Mouse (Mus musculus): ENCODE results near the gene Hist1h2bh.
"Not testable (repeated sequence)": the region's sequence is repeated elsewhere in the genome, so short reads cannot be mapped to it uniquely, and the experiment has no call there.

Gene Hist1h2bh

DNA sequence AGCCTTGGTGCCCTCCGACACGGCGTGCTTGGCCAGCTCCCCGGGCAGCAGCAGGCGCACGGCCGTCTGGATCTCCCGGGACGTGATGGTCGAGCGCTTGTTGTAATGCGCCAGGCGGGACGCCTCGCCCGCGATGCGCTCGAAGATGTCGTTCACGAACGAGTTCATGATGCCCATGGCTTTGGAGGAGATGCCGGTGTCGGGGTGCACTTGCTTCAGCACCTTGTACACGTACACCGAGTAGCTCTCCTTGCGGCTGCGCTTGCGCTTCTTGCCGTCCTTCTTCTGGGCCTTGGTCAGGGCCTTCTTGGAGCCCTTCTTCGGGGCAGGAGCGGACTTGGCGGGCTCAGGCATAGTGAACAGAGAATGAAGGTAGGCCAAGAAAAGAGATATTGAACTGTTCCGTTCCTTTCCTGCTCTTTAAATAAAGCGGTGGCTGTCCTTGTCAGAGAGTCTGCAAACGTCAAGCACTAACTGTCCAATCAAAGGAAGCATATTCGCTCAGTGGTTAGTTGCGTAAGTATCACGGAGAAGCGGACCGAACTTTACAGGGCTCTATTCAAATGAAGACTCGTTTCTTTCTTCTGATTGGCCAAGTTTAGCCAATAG, at the start of gene Hist1h2bh:
Hist1h2bh (minus strand) TSS at position 394 of the 609 bp plus-strand sequence.
- in situ Hi-C loops (cut with MboI): not testable (repeated sequence)

GRCm38 (mm10) chr13:23592614-23593013, 49.4 kb upstream of the Hist1h2bh start:
- in situ Hi-C loops (cut with MboI): loop anchor here (25.0 kb wide), 1 partner anchor 95 kb away; the partner anchor contains the start of genes Hist1h1t, Hist1h2ac, Hist1h2bc and Hist1h4c

DNA sequence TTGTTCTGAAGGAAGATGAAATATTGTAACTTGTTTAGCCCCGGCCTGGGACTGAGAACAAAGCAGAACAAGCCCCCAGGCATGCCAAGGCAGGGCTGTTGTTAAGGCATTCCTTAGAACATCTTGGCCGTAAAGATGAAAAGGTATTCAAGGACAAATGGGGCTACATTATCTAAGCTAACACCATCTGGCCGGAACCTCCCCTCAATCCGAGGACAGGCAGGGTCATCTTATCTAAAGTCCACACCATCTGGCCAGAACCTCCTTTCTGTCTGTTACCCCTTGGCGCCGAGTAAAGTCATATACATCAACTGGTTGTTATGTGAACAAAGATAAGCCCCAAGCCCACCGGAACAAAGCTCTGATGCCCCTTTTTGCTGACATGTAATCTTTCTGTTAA, 48.7 kb upstream of the Hist1h2bh start:
- in situ Hi-C loops (cut with MboI): loop anchor here (25.0 kb wide), 1 partner anchor 95 kb away; the partner anchor contains the start of genes Hist1h1t, Hist1h2ac, Hist1h2bc and Hist1h4c

GRCm38 (mm10) chr13:23591206-23591605, 48.0 kb upstream of the Hist1h2bh start:
- in situ Hi-C loops (cut with MboI): loop anchor here (25.0 kb wide), 1 partner anchor 96 kb away; the partner anchor contains the start of genes Hist1h1t, Hist1h2ac, Hist1h2bc and Hist1h4c

GRCm38 (mm10) chr13:23586940-23587225, 43.7 kb upstream of the Hist1h2bh start:
- in situ Hi-C loops (cut with MboI): loop anchor here (10.0 to 25.0 kb wide), 2 partner anchors 100 to 1552 kb away; partner anchors contain the start of genes Hist1h1t, Hist1h2ac, Hist1h2ah and Hist1h2bc

DNA sequence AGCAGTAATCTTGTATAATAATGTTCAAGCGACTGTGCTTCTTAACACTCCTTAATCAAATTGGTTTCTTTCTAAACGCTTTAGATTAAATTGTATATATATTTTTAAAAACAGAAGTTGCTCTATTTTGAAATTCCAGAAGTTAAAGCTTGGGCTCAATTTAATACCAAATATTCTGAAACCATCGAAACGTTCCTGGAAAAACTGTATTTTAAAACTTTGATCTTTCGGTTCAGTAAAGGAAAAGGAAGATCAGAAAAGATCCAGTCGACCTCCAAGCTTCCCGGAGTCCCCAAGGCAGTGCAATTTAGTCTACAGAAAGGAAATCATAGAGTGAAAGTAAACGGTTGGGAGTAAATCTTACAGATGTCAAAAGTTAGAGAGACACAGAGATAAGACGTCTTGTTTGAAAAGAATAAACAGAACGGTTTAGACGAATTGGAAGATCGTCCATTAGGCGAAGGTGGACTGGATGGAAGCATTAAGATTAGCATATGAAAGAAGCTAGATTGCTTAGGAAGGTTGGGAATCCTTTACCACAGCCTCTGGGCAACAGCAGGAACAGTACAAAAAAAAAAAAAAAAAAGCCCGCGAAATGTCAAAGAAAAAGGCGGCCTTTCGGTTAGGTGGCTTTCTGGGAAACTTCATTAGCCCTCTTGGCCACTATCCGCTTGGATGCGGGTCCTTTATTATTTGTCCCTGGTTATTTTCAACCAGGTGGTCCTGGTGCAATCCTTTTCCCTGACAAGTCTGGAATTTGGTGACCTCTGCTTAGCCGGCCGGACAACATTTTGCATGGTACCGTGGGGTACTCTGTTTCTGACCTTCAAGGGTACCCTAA, 43.1 kb upstream of the Hist1h2bh start:
- in situ Hi-C loops (cut with MboI): loop anchor here (10.0 to 25.0 kb wide), 2 partner anchors 101 to 1552 kb away; partner anchors contain the start of genes Hist1h1t, Hist1h2ac, Hist1h2ah and Hist1h2bc

- in situ Hi-C loops (cut with MboI): loop anchor here (10.0 to 25.0 kb wide), 2 partner anchors 102 to 1551 kb away; partner anchors contain the start of genes Hist1h1t, Hist1h2ac, Hist1h2ah and Hist1h2bc
These were observed 42.4 kb upstream of the Hist1h2bh start for GRCm38 (mm10) chr13:23585442-23586098.

- in situ Hi-C loops (cut with MboI): loop anchor here (10.0 to 25.0 kb wide), 2 partner anchors 102 to 1550 kb away; partner anchors contain the start of genes Hist1h1t, Hist1h2ac, Hist1h2ah and Hist1h2bc
These were observed 41.8 kb upstream of the Hist1h2bh start for GRCm38 (mm10) chr13:23585029-23585441.

DNA sequence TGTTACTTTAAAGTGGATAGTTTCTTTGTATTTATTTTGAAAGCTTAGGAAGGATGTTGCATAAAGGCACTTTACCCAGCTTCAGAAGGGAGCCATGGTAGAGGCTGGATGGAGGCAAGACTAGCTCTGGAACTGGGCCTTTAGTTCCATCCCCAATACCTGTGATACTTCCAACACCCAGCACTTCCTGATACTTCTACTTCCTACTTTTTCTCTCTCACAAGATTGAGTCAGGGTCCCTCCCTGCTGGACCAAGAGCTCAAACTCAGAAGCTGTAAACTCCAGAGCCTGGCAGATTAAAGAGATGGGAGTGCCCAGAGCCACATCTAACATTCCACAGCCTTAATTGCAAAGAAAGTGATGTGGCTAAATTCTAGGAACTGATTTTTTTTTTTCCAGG, 41.1 kb upstream of the Hist1h2bh start:
- in situ Hi-C loops (cut with MboI): loop anchor here (5.0 to 25.0 kb wide), 4 partner anchors 33 to 1550 kb away; partner anchors contain the start of genes Hist1h1t, Hist1h2ac, Hist1h2ah and Hist1h2bc

DNA sequence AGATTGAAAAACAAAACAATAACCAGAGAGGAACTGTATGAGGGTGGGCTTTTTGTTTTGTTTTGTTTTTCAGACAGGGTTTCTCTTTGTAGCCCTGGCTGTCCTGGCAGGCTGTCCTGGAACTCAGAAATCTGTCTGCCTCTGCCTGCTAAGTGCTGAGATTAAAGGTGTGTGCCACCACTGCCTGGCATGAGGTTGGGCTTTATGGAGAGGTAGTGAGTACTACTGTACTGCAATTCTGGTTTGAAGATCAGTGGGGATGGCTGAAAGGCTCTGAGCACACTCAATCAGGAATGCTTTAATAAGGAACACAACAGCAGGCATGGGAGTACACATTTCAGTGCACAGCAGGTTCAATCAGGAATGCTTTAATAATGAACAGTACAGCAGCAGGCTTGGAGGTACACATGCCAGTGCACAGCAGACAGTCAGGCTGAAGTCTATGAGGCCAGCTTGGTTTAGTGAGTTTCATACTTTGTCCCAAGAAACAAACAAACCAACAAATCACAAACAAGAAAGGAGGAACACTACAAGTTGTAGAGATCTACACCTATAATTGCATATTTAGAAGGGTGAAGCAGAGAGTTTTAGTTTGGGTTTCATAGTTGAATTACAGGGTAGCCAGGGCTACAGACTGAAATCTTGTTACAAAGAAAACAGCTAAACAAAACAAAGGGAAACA, 40.3 kb upstream of the Hist1h2bh start:
- in situ Hi-C loops (cut with MboI): loop anchor here (5.0 to 25.0 kb wide), 4 partner anchors 34 to 1549 kb away; partner anchors contain the start of genes Hist1h1t, Hist1h2ac, Hist1h2ah and Hist1h2bc

- in situ Hi-C loops (cut with MboI): loop anchor here (5.0 to 25.0 kb wide), 4 partner anchors 35 to 1548 kb away; partner anchors contain the start of genes Hist1h1t, Hist1h2ac, Hist1h2ah and Hist1h2bc
These were observed 39.2 kb upstream of the Hist1h2bh start for GRCm38 (mm10) chr13:23582219-23583056.

DNA sequence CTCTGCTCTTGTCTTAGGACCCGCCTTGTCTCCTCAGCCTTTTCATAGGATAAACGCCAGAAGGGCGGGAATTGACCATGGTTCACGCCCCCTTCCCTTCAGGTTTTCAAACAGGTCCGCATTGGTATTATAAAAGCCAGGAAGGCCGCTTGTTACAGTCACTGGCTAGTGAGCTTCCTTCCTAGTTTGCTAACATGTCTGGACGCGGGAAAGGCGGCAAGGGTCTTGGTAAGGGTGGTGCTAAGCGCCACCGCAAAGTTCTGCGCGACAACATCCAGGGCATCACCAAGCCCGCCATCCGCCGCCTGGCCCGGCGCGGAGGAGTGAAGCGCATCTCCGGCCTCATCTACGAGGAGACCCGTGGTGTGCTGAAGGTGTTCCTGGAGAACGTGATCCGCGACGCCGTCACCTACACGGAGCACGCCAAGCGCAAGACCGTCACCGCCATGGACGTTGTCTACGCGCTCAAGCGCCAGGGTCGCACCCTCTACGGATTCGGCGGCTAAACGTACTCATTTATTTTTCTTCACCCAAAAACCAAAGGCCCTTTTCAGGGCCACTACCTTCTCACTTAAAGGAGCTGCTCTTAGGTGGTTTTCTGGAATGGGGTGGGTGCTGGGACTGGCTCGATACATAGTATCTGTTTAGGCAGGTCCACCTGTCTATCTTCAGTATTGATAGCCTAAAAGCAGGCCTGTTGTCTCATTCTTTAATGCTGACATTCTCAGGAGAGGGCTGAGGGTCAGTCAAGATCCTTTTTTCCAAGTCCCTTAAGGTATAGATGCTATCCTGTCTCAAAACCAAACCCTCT, 38.4 kb upstream of the Hist1h2bh start, which contains the start of gene Hist1h4d:
Hist1h4d (plus strand) TSS at position 191 of the 811 bp plus-strand sequence.
- in situ Hi-C loops (cut with MboI): loop anchor here (5.0 to 25.0 kb wide), 4 partner anchors 36 to 1547 kb away; partner anchors contain the start of genes Hist1h1t, Hist1h2ac, Hist1h2ah and Hist1h2bc

GRCm38 (mm10) chr13:23577835-23578234, 34.6 kb upstream of the Hist1h2bh start:
- in situ Hi-C loops (cut with MboI): loop anchor here (25.0 kb wide), 1 partner anchor 109 kb away; the partner anchor contains the start of genes Hist1h1t, Hist1h2ac, Hist1h2bc and Hist1h4c

GRCm38 (mm10) chr13:23576906-23577639, 33.9 kb upstream of the Hist1h2bh start:
- in situ Hi-C loops (cut with MboI): loop anchor here (25.0 kb wide), 1 partner anchor 110 kb away; the partner anchor contains the start of genes Hist1h1t, Hist1h2ac, Hist1h2bc and Hist1h4c

GRCm38 (mm10) chr13:23576351-23576881, 33.2 kb upstream of the Hist1h2bh start:
- in situ Hi-C loops (cut with MboI): loop anchor here (25.0 kb wide), 1 partner anchor 111 kb away; the partner anchor contains the start of genes Hist1h1t, Hist1h2ac, Hist1h2bc and Hist1h4c

- in situ Hi-C loops (cut with MboI): loop anchor here (25.0 kb wide), 1 partner anchor 111 kb away; the partner anchor contains the start of genes Hist1h1t, Hist1h2ac, Hist1h2bc and Hist1h4c
These were observed 32.7 kb upstream of the Hist1h2bh start for GRCm38 (mm10) chr13:23575864-23576313.

DNA sequence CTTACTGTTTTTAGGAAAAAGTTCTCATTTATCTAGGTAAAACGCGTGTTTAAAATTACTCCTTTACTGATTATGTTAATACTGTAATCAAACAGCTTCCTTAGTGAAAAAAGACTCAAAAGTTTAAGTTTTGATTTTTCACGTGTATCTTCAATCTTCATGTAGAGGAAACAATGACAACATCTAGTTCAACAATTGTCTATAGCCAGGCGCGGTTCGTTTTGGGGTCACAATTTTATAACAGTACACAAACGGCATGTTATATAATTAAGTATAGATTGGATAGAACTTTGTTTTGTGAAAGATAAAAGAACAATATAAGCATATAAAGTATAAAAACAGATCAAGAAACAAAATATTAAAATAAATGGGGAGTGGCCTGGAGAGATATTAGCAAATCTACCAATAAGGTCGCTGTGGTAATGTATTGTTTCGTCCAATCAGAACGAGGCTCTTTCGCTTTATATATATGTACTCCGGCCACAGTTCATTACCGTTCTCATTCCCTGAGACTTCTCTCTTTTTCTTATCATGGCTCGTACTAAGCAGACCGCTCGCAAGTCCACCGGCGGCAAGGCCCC, 32.2 kb upstream of the Hist1h2bh start, which contains the start of gene Hist1h3d:
Hist1h3d (plus strand) TSS at position 493 of the 581 bp plus-strand sequence.
- in situ Hi-C loops (cut with MboI): loop anchor here (25.0 kb wide), 1 partner anchor 112 kb away; the partner anchor contains the start of genes Hist1h1t, Hist1h2ac, Hist1h2bc and Hist1h4c

All from mature B cell (primary cell).